Mouse (Mus musculus) cerebellum, adult 2 months (tissue): ENCODE data around the gene Simc1.

Experiments
- CTCF ChIP-seq: fragments of 200-500 bp; IDR thresholded peaks from 2 replicates; pipeline ENCODE4 v1.5.1; 2011; ENCODE audit warnings: low read depth, mild to moderate bottlenecking, control low read depth, low read length, moderate library complexity, borderline replicate concordance; ENCODE audit not compliant: insufficient read depth
- POLR2A ChIP-seq: fragments of 200-500 bp; IDR thresholded peaks from 2 replicates; pipeline ENCODE4 v1.6.1; 2011; ENCODE audit warnings: low read length, control low read depth, borderline replicate concordance; ENCODE audit not compliant: insufficient read depth

- TF ChIP-seq CTCF (peak; percentile 60; the same call in 1 of the 2 replicates), POLR2A (no peak)
Observed at GRCm38 (mm10) chr13:54457062-54457461, 46.5 kb upstream of the Simc1 start.
